Comparison of ENCODE assay signal across 13 mouse cellular contexts in the genomic region with DNA sequence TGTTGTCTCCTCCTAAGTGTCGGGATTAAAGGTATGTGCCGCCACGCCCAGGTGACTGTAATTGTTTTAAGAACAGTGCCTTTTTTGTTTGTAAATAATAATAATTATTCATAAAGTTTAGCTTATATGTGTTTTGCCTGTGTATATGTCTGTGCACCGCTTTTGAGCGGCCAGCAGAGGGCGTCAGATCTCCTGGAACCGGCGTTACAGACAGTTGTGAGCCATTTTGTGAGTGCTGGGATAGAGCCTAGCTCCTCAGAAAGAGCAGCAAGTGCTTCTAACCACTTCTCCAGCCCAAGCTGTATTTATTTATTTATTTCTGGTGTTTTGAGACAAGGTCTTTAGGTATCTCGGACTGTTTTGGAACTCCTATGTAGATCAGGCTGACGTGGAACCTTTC. TPM values are rescaled to one million over a fixed set of nuclear protein-coding genes. Genes with fewer than 3 reads are reported as not detected.
A peak's percentile ranks its signal among the peaks of the same experiment; 100 is the strongest.
DNase-seq lines count a peak whose midpoint lies in the region; ATAC-seq and TF ChIP-seq lines count a peak whose summit lies in the region.
"Had no signal": no experiment of that assay in that cellular context is flagged by ENCODE, and none has a peak within 500 bp of the region (broad histone marks: within the 10 kb centered on the region; RNA-seq: fewer than 3 reads in every experiment).

No protein-coding gene starts in this region.

- TF ChIP-seq POLR2A in ES-Bruce4 (IDR thresholded peaks at IDR 0.05; ENCODE audit: insufficient read depth, low read length): no peak

- peak; percentile 67 for TF ChIP-seq CTCF in layer of hippocampus, adult 2 months (conservative IDR thresholded peaks at IDR 0.05)
- TF ChIP-seq CTCF in ES-Bruce4 (IDR thresholded peaks at IDR 0.05; ENCODE audit: low read depth, low read length): peak; percentile 81

- no peaks in the 10 kb centered on the region for H3K27me3 ChIP-seq in ES-Bruce4 (ENCODE audit: control insufficient read depth, insufficient read depth, low read length, poor library complexity, severe bottlenecking)
- H3K27me3 ChIP-seq: midbrain, embryonic 13.5 days had no signal

- intact Hi-C loops in heart, postnatal 14 days (cut with DNase I): loop anchor here (2.0 kb wide), 1 partner anchor 36 kb away; no protein-coding TSS in a partner anchor

- DNase-seq in CD4-positive, CD25-positive, alpha-beta regulatory T cell, adult 2 months (ENCODE audit: low read depth, low spot score): peak; percentile 37
- DNase-seq in layer of hippocampus, adult 2 months (ENCODE audit: low spot score in 2 of 2): no peak
- no peak for DNase-seq in layer of hippocampus, adult 8-10 months (ENCODE audit: low spot score in 2 of 2)
- peak; percentile 44 for DNase-seq in induced T-regulatory cell, adult 2 months (ENCODE audit: low read depth)
- no peak for DNase-seq in yolk sac, embryonic 10.5 days (ENCODE audit: low spot score)
- DNase-seq in heart, postnatal 14 days: no peak
- DNase-seq: cerebellum, adult 8-10 months; gastrocnemius, postnatal 14 days had no signal

- no peak for ATAC-seq in CD4-positive, CD25-positive, alpha-beta regulatory T cell, adult 4 months
- ATAC-seq: activated CD4-positive, CD25-positive, alpha-beta regulatory T cell, adult 4 months; midbrain, embryonic 13.5 days had no signal

- no peaks in the 10 kb centered on the region for H3K4me1 ChIP-seq in ES-Bruce4 (ENCODE audit: control insufficient read depth, insufficient read depth, low read length)
- H3K4me1 ChIP-seq: hindbrain, embryonic 13.5 days; midbrain, embryonic 13.5 days had no signal

- H3K27ac ChIP-seq in layer of hippocampus, adult 2 months: no peak overlapping the region
- H3K27ac ChIP-seq in ES-Bruce4 (ENCODE audit: insufficient read depth, low read length): no peak overlapping the region
- H3K27ac ChIP-seq: hindbrain, embryonic 13.5 days; midbrain, embryonic 13.5 days had no signal

- no peaks in the 10 kb centered on the region for H3K9me3 ChIP-seq in ES-Bruce4 (replicated peaks; ENCODE audit: control insufficient read depth, insufficient read depth, low read length, poor library complexity, severe bottlenecking)
- H3K9me3 ChIP-seq: hindbrain, embryonic 13.5 days; midbrain, embryonic 13.5 days had no signal

- H3K36me3 ChIP-seq in ES-Bruce4 (ENCODE audit: control insufficient read depth, insufficient read depth, low read length, poor library complexity, severe bottlenecking): no peaks in the 10 kb centered on the region
- H3K36me3 ChIP-seq: hindbrain, embryonic 13.5 days; midbrain, embryonic 13.5 days had no signal

- no peak for TF ChIP-seq EP300 in ES-Bruce4 (IDR thresholded peaks at IDR 0.05; ENCODE audit: insufficient read depth, low read depth, low read length)

- H3K4me3 ChIP-seq in layer of hippocampus, adult 2 months: no peak overlapping the region
- H3K4me3 ChIP-seq in ES-Bruce4 (ENCODE audit: low read depth, low read length): no peak overlapping the region
- H3K4me3 ChIP-seq: hindbrain, embryonic 13.5 days; midbrain, embryonic 13.5 days had no signal

- H3K9ac ChIP-seq in ES-Bruce4 (ENCODE audit: low read depth, poor library complexity, severe bottlenecking): no peak overlapping the region
- H3K9ac ChIP-seq: hindbrain, embryonic 13.5 days; midbrain, embryonic 13.5 days had no signal

RNA-seq across cellular contexts. Expression of a gene that starts 21.4 kb away (rescaled TPM):
- under 1 TPM; 0.55 to 0.75 TPM for polyA plus RNA-seq in CD4-positive, CD25-positive, alpha-beta regulatory T cell, adult 4 months (2017; shearing (Covaris generic))
- 1 to 10 TPM; 4.7 to 4.9 TPM for total RNA-seq in layer of hippocampus, adult 2 months (2021)
- 1 to 10 TPM; 4.2 to 5.9 (median 5.7) TPM for total RNA-seq in layer of hippocampus, adult 8-10 months (2022)
- polyA plus RNA-seq in ES-Bruce4 (2011; ENCODE audit: insufficient read depth, insufficient read length, low read depth, missing spikeins): 1.8 and 2.7 TPM in 2 replicates
- 10 to 100 TPM; 22.6 to 31.5 TPM for total RNA-seq in heart, postnatal 14 days (2021)

RNA-seq across cellular contexts. Expression of a gene that starts 21.6 kb away (rescaled TPM):
- polyA plus RNA-seq in CD4-positive, CD25-positive, alpha-beta regulatory T cell, adult 4 months (2017; shearing (Covaris generic)): not detected
- under 1 TPM; 0.47 to 0.59 TPM for total RNA-seq in layer of hippocampus, adult 2 months (2021)
- total RNA-seq in layer of hippocampus, adult 8-10 months (2022): under 1 TPM; 0.40 to 0.75 (median 0.59) TPM
- 0.49 and 0.52 TPM in 2 replicates for polyA plus RNA-seq in ES-Bruce4 (2011; ENCODE audit: insufficient read depth, insufficient read length, low read depth, missing spikeins)
- total RNA-seq in heart, postnatal 14 days (2021): under 1 TPM; 0.15 to 0.33 TPM
- total RNA-seq: gastrocnemius, postnatal 14 days had no signal
- polyA plus RNA-seq: activated CD4-positive, CD25-positive, alpha-beta regulatory T cell, adult 4 months had no signal

RNA-seq across cellular contexts. Expression of a gene that starts 47.9 kb away (rescaled TPM):
- polyA plus RNA-seq in CD4-positive, CD25-positive, alpha-beta regulatory T cell, adult 4 months (2017; shearing (Covaris generic)): 1 to 10 TPM; 2.8 to 8.7 TPM
- under 1 TPM; 0.26 to 0.47 TPM for total RNA-seq in layer of hippocampus, adult 2 months (2021)
- under 1 TPM; 0.20 to 0.69 (median 0.37) TPM for total RNA-seq in layer of hippocampus, adult 8-10 months (2022)
- 109 and 112 TPM in 2 replicates for polyA plus RNA-seq in ES-Bruce4 (2011; ENCODE audit: insufficient read depth, insufficient read length, low read depth, missing spikeins)
- total RNA-seq in heart, postnatal 14 days (2021): 1 to 10 TPM; 1.7 to 3.4 TPM

Comparison
In these comparisons a context has a peak if more than half of its experiments do, and no peak if none do; other contexts are left out.
1. DNase-seq: peak in CD4-positive, CD25-positive, alpha-beta regulatory T cell, adult 2 months (single experiment) and induced T-regulatory cell, adult 2 months (single experiment); none in layer of hippocampus, adult 2 months (0 of 2), layer of hippocampus, adult 8-10 months (0 of 2), yolk sac, embryonic 10.5 days (single experiment) and heart, postnatal 14 days (0 of 2).